Mouse (Mus musculus) erythroblast, embryonic 14.5 days (primary cell): ENCODE results near the gene Igf2bp2. TPM values are rescaled to one million over a fixed set of nuclear protein-coding genes. Genes with fewer than 3 reads are reported as not detected.

Source experiments
- H3K27me3 ChIP-seq: 2 replicates; pipeline ENCODE4 v1.6.1; 2012; ENCODE audit warnings: inconsistent platforms; ENCODE audit not compliant: control insufficient read depth
- H3K36me3 ChIP-seq: 2 replicates; pipeline ENCODE4 v1.6.1; 2012; ENCODE audit warnings: mild to moderate bottlenecking, inconsistent platforms; ENCODE audit not compliant: control insufficient read depth
- H3K4me1 ChIP-seq: 2 replicates; pipeline ENCODE4 v1.6.1; 2012; ENCODE audit warnings: inconsistent platforms; ENCODE audit not compliant: control insufficient read depth
- H3K4me3 ChIP-seq: replicated peaks from 2 replicates; pipeline ENCODE3; 2012; ENCODE audit warnings: moderate library complexity, mild to moderate bottlenecking, inconsistent platforms
- H3K9me3 ChIP-seq: 2 replicates; pipeline ENCODE4 v1.6.1; 2012; ENCODE audit warnings: low read length, inconsistent platforms, mixed read lengths; ENCODE audit not compliant: control insufficient read depth
- GATA1 ChIP-seq: IDR thresholded peaks from 2 replicates; pipeline ENCODE4 v1.6.1; 2012; ENCODE audit warnings: low read length, inconsistent platforms, mixed read lengths
- TAL1 ChIP-seq: IDR thresholded peaks from 3 replicates; pipeline ENCODE4 v1.6.1; 2012; ENCODE audit warnings: low read length, inconsistent platforms, mixed read lengths
- polyA plus RNA-seq: library from polyadenylated mRNA; stranded (reverse); fragments of >175 nt; gene quantifications from 2 replicates; pipeline ENCODE4 v1.2.3, GENCODE M21; 2012

Igf2bp2 gene
- polyA plus RNA-seq, 1 experiment = 0.22 TPM

GRCm38 (mm10) chr16:22150421-22150820, 12.7 kb downstream of the Igf2bp2 start:
- H3K36me3 ChIP-seq = no peaks in the 10 kb centered on the region
- H3K4me3 ChIP-seq = no peak overlapping the region
- no peaks in the 10 kb centered on the region for H3K9me3 ChIP-seq
- no peaks in the 10 kb centered on the region for H3K4me1 ChIP-seq
- TF ChIP-seq TAL1 (no peak), GATA1 (no peak)
- no peaks in the 10 kb centered on the region for H3K27me3 ChIP-seq

- Histone ChIP-seq H3K36me3 (no peaks in the 10 kb centered on the region), H3K27me3 (no peaks in the 10 kb centered on the region), H3K9me3 (no peaks in the 10 kb centered on the region), H3K4me1 (no peaks in the 10 kb centered on the region), H3K4me3 (no peak overlapping the region)
- no peak for TF ChIP-seq TAL1
- no peak for TF ChIP-seq GATA1
These were observed 13.3 kb downstream of the Igf2bp2 start for GRCm38 (mm10) chr16:22149659-22150345.

GRCm38 (mm10) chr16:22149076-22149475, 14.0 kb downstream of the Igf2bp2 start:
- Histone ChIP-seq H3K27me3 (no peaks in the 10 kb centered on the region), H3K4me3 (no peak overlapping the region), H3K9me3 (no peaks in the 10 kb centered on the region), H3K4me1 (no peaks in the 10 kb centered on the region), H3K36me3 (no peaks in the 10 kb centered on the region)
- no peak for TF ChIP-seq TAL1
- no peak for TF ChIP-seq GATA1

GRCm38 (mm10) chr16:22147131-22147530, 16.0 kb downstream of the Igf2bp2 start:
- Histone ChIP-seq H3K4me3 (no peak overlapping the region), H3K4me1 (no peaks in the 10 kb centered on the region), H3K9me3 (no peaks in the 10 kb centered on the region), H3K27me3 (no peaks in the 10 kb centered on the region), H3K36me3 (no peaks in the 10 kb centered on the region)
- TF ChIP-seq TAL1 (no peak), GATA1 (no peak)

- H3K27me3 ChIP-seq = no peaks in the 10 kb centered on the region
- TF ChIP-seq GATA1 (no peak), TAL1 (no peak)
- H3K36me3 ChIP-seq = no peaks in the 10 kb centered on the region
- H3K4me1 ChIP-seq = no peaks in the 10 kb centered on the region
- no peaks in the 10 kb centered on the region for H3K9me3 ChIP-seq
- no peak overlapping the region for H3K4me3 ChIP-seq
These were observed 17.0 kb downstream of the Igf2bp2 start for GRCm38 (mm10) chr16:22146071-22146470.

- H3K9me3 ChIP-seq = no peaks in the 10 kb centered on the region
These were observed 18.6 kb downstream of the Igf2bp2 start for GRCm38 (mm10) chr16:22144490-22144889.

GRCm38 (mm10) chr16:22140861-22141260, 22.2 kb downstream of the Igf2bp2 start:
- H3K4me3 ChIP-seq = no peak overlapping the region
- H3K4me1 ChIP-seq = no peaks in the 10 kb centered on the region
- no peaks in the 10 kb centered on the region for H3K36me3 ChIP-seq
- no peaks in the 10 kb centered on the region for H3K27me3 ChIP-seq
- H3K9me3 ChIP-seq = no peaks in the 10 kb centered on the region
- TF ChIP-seq GATA1 (no peak), TAL1 (no peak)

More at GRCm38 (mm10) chr16:22144490-22144889, 18.6 kb downstream of the Igf2bp2 start:
- no peaks in the 10 kb centered on the region for H3K4me1 ChIP-seq
- no peaks in the 10 kb centered on the region for H3K36me3 ChIP-seq
- no peak overlapping the region for H3K4me3 ChIP-seq
- no peaks in the 10 kb centered on the region for H3K27me3 ChIP-seq
- TF ChIP-seq GATA1 (no peak), TAL1 (no peak)

GRCm38 (mm10) chr16:22139821-22140220, 23.3 kb downstream of the Igf2bp2 start:
- no peaks in the 10 kb centered on the region for H3K27me3 ChIP-seq
- TF ChIP-seq GATA1 (no peak), TAL1 (no peak)

GRCm38 (mm10) chr16:22136198-22136597, 26.9 kb downstream of the Igf2bp2 start:
- H3K9me3 ChIP-seq = no peaks in the 10 kb centered on the region
- no peaks in the 10 kb centered on the region for H3K27me3 ChIP-seq
- H3K36me3 ChIP-seq = no peaks in the 10 kb centered on the region
- H3K4me3 ChIP-seq = no peak overlapping the region
- TF ChIP-seq GATA1 (no peak), TAL1 (no peak)
- no peaks in the 10 kb centered on the region for H3K4me1 ChIP-seq

More at GRCm38 (mm10) chr16:22139821-22140220, 23.3 kb downstream of the Igf2bp2 start:
- H3K9me3 ChIP-seq = no peaks in the 10 kb centered on the region
- H3K4me3 ChIP-seq = no peak overlapping the region
- H3K36me3 ChIP-seq = no peaks in the 10 kb centered on the region
- H3K4me1 ChIP-seq = no peaks in the 10 kb centered on the region
